Mouse (Mus musculus) forebrain, embryonic 15.5 days (tissue): ENCODE results near the gene Kirrel3. TPM values are rescaled to one million over a fixed set of nuclear protein-coding genes. Genes with fewer than 3 reads are reported as not detected.

ENCODE experiments used
- ATAC-seq: fragments of 200-750 bp; cut with Nextera tagmentation; replicated peaks from 2 replicates; pipeline ENCODE4 v1.8.0; 2017; ENCODE audit warnings: mild to moderate bottlenecking, moderate TSS enrichment, moderate library complexity
- H3K27ac ChIP-seq: fragments of 300-500 bp; sonication (generic); replicated peaks from 2 replicates; pipeline ENCODE4 v1.5.1; 2015; ENCODE audit warnings: mild to moderate bottlenecking, inconsistent platforms
- H3K27me3 ChIP-seq: fragments of 300-500 bp; sonication (generic); 2 replicates; pipeline ENCODE4 v1.6.1; 2015; ENCODE audit warnings: inconsistent platforms
- H3K36me3 ChIP-seq: fragments of 300-500 bp; sonication (generic); 2 replicates; pipeline ENCODE4 v1.6.1; 2015; ENCODE audit warnings: mild to moderate bottlenecking, inconsistent platforms
- H3K4me1 ChIP-seq: fragments of 300-500 bp; sonication (generic); 2 replicates; pipeline ENCODE4 v1.6.1; 2015; ENCODE audit warnings: inconsistent platforms
- H3K4me2 ChIP-seq: fragments of 300-500 bp; sonication (generic); replicated peaks from 2 replicates; pipeline ENCODE4 v1.6.1; 2015; ENCODE audit warnings: mild to moderate bottlenecking, inconsistent platforms
- H3K4me3 ChIP-seq: fragments of 300-500 bp; sonication (generic); 2 replicates; pipeline ENCODE4 v1.5.1; 2015; ENCODE audit warnings: mild to moderate bottlenecking, inconsistent platforms
- H3K9ac ChIP-seq: fragments of 300-500 bp; sonication (generic); replicated peaks from 2 replicates; pipeline ENCODE4 v1.6.1; 2015; ENCODE audit warnings: mild to moderate bottlenecking, inconsistent platforms
- H3K9me3 ChIP-seq: fragments of 300-500 bp; sonication (generic); 2 replicates; pipeline ENCODE4 v1.6.1; 2016; ENCODE audit warnings: inconsistent platforms
- WGBS: fragments of 180-500 bp; shearing (Covaris S2); methylation state at CpG from one replicate; pipeline ENCODE4 v1.1.7; 2015; ENCODE audit warnings: mixed read lengths; 5-methylcytosine and 5-hydroxymethylcytosine counted together
- polyA plus RNA-seq: library from polyadenylated mRNA; unstranded; fragments of >200 nt; fragmentation: Nextera tagmentation; extraction: Ambion mirVana; gene quantifications from 2 replicates; pipeline ENCODE4 v1.2.1, GENCODE M21; 2015

Gene Kirrel3
- polyA plus RNA-seq, 1 experiment from 2014 or later = 48.1 TPM

GRCm38 (mm10) chr9:35055528-35056330, 570.0 kb downstream of the Kirrel3 start:
- Histone ChIP-seq H3K27ac (no peak overlapping the region), H3K36me3 (no peaks in the 10 kb centered on the region), H3K27me3 (no peaks in the 10 kb centered on the region), H3K9ac (no peak overlapping the region), H3K9me3 (no peaks in the 10 kb centered on the region), H3K4me3 (no peak overlapping the region), H3K4me1 (no peaks in the 10 kb centered on the region), H3K4me2 (no peak overlapping the region)
- ATAC-seq = no peak
- WGBS = 89% methylated on average over 11 of the region's 11 CpGs

DNA sequence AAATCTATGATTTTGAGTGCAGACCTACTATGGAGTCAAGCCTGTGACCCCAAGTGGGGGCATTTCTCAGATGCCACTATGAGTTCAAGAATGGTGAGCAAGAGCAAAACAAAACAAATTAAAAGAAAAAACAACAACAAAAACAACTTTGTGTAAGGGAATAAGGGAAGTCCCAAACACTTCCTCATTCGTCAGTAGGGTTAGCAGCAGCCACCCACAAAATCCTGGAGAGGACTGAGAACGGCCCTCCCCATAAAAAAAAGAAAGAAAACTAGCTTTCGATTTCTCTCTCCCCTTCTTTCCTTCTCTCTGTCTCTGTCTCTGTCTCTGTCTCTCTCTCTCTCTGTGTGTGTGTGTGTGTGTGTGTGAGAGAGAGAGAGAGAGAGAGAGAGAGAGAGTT, 570.9 kb downstream of the Kirrel3 start:
- H3K27ac ChIP-seq = no peak overlapping the region
- no peak overlapping the region for H3K4me3 ChIP-seq
- H3K4me1 ChIP-seq = no peaks in the 10 kb centered on the region
- H3K9me3 ChIP-seq = no peaks in the 10 kb centered on the region
- H3K36me3 ChIP-seq = no peaks in the 10 kb centered on the region
- ATAC-seq = no peak
- no peaks in the 10 kb centered on the region for H3K27me3 ChIP-seq
- no peak overlapping the region for H3K9ac ChIP-seq
- H3K4me2 ChIP-seq = no peak overlapping the region
- WGBS = 92% methylated on average over 3 of the region's 3 CpGs

GRCm38 (mm10) chr9:35057631-35058030, 571.9 kb downstream of the Kirrel3 start:
- Histone ChIP-seq H3K4me1 (no peaks in the 10 kb centered on the region), H3K4me3 (no peak overlapping the region), H3K9me3 (no peaks in the 10 kb centered on the region), H3K4me2 (no peak overlapping the region), H3K36me3 (no peaks in the 10 kb centered on the region), H3K9ac (no peak overlapping the region), H3K27ac (no peak overlapping the region), H3K27me3 (no peaks in the 10 kb centered on the region)
- ATAC-seq = no peak
- 87% methylated on average over 6 of the region's 6 CpGs for WGBS

- Histone ChIP-seq H3K9ac (no peak overlapping the region), H3K9me3 (no peaks in the 10 kb centered on the region), H3K4me3 (no peak overlapping the region), H3K36me3 (no peaks in the 10 kb centered on the region), H3K4me2 (no peak overlapping the region), H3K27me3 (no peaks in the 10 kb centered on the region), H3K27ac (no peak overlapping the region), H3K4me1 (no peaks in the 10 kb centered on the region)
- no peak for ATAC-seq
- 93% methylated on average over 4 of the region's 4 CpGs for WGBS
Observed at GRCm38 (mm10) chr9:35058186-35058585, 572.5 kb downstream of the Kirrel3 start.

DNA sequence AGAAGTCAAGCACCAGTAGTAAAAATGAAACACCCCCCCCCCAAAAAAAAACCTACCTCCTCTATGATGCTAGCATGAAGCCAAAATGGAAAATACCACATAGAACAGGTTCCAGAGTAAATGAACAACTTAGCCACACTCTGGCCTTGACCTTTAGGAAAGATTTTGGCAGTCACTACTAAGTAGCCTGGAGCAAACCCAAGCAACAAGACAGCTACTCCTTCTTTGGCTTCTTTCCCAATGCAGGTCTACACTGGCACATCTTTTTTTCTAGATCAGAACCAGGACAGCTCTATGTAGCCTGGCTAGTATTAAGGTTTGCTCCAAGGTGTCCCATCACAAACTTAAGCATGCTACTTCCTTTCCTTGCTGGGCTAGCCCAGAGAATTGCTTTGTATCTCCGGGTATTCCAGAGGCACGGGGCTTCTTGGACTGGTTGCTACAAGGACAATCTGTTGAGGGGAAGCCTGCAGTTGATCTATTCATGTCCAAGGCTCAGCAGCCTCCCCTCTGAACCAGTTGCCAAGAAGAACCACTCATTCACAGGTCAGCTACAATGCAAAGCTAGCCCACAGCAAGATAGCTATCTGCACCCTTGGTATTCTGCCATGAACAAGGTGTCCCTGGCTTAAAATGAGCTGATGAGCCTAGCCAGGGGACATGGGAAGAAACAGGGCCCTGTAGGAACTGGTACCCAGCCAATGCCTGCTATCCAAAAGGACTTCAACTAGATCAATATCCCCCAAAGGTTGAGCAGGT, 573.1 kb downstream of the Kirrel3 start:
- H3K9me3 ChIP-seq = no peaks in the 10 kb centered on the region
- no peaks in the 10 kb centered on the region for H3K27me3 ChIP-seq
- H3K9ac ChIP-seq = no peak overlapping the region
- no peak for ATAC-seq
- H3K27ac ChIP-seq = no peak overlapping the region
- H3K4me1 ChIP-seq = no peaks in the 10 kb centered on the region
- H3K4me2 ChIP-seq = no peak overlapping the region
- no peak overlapping the region for H3K4me3 ChIP-seq
- no peaks in the 10 kb centered on the region for H3K36me3 ChIP-seq
- WGBS = 89% methylated on average over 2 of the region's 2 CpGs

DNA sequence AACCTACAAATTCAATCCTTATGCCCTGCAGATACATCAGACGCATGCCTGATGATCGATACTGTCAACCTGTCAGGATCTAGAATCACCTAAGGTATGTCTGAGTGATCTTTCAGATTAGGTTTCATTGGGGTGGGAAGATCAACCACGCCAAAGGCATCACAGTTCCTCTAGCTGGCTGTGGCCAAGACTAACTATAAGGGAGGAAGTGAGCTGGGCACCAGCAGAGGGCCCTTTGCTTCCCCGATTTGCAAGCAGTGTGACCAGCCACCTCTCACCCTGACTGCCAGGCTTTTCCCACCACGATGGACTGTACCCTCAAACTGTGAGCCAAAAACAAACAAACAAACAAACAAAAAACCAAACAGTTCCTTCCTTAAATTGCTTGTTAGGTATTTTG, 574.2 kb downstream of the Kirrel3 start:
- no peak overlapping the region for H3K9ac ChIP-seq
- no peak overlapping the region for H3K4me3 ChIP-seq
- ATAC-seq = no peak
- H3K4me1 ChIP-seq = no peaks in the 10 kb centered on the region
- H3K4me2 ChIP-seq = no peak overlapping the region
- H3K27ac ChIP-seq = no peak overlapping the region
- H3K36me3 ChIP-seq = no peaks in the 10 kb centered on the region
- H3K9me3 ChIP-seq = no peaks in the 10 kb centered on the region
- WGBS = 92% methylated on average over 5 of the region's 5 CpGs
- H3K27me3 ChIP-seq = no peaks in the 10 kb centered on the region

DNA sequence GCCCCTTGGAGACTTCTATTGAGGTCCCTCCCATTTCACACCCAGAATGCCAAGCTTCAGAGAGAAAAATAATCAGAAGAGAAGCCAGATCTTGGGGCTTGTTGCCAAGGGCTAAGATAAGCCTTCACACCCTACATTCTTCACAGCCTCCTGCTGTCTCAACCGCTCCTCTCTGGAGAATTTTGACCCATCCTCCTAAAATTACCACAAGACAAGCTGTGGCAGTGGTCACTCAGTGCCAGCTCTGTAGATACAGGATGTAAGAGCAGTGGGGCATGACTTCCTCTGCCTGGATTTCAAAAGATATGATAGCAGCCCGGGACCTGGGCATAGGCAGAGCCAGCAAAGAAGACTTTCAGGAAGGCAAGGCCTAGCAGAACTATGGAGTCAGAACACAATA, 575.8 kb downstream of the Kirrel3 start:
- Histone ChIP-seq H3K9me3 (no peaks in the 10 kb centered on the region), H3K4me1 (no peaks in the 10 kb centered on the region), H3K9ac (no peak overlapping the region), H3K27me3 (no peaks in the 10 kb centered on the region), H3K4me3 (no peak overlapping the region), H3K27ac (no peak overlapping the region), H3K4me2 (no peak overlapping the region), H3K36me3 (no peaks in the 10 kb centered on the region)
- ATAC-seq = no peak
- 81% methylated on average over 2 of the region's 2 CpGs for WGBS
